Mouse (Mus musculus): ENCODE data around the gene Rgs17.

- TF ChIP-seq POLR2A (IDR thresholded peaks at IDR 0.05; ENCODE audit: control insufficient read depth, extremely low read depth, insufficient read depth, low read length, poor library complexity) (no peak), CTCF (IDR thresholded peaks at IDR 0.05; ENCODE audit: borderline replicate concordance, control insufficient read depth, extremely low read depth, insufficient read depth, low read length, poor library complexity) (no peak)
These were observed 108.5 kb downstream of the Rgs17 start for GRCm38 (mm10) chr10:5813724-5814123.
